Mouse (Mus musculus): ENCODE measurements around the gene Btf3.

DNA sequence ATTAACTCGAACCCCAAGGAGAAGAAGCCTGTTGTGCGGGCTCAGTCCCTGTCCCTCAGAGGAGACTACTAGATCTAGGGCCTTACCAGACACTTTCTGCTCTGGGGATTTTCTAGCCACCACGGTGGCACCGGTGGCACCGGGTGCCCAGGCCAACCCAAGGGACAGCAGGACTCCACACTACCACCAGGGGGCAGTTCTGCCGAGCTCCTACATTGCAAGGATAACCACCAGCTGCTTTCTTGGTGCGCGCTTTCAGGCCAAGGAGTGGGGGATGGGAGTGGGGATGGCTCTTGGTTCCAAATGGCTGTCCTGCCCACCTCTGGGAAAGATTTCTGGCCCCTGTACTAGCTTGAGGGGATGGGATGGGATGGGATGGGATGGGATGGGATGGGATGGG is 34.7 kb upstream of the Btf3 start:
- TF ChIP-seq CTCF (IDR thresholded peaks at IDR 0.05; ENCODE audit: extremely low read depth, insufficient read length, insufficient replicate concordance, low read depth, low read length) (peak; percentile 41; the same call in 1 of the 2 replicates), POLR2A (IDR thresholded peaks at IDR 0.05; ENCODE audit: low read depth, low read length) (no peak)

All from small intestine, adult 2 months (tissue).